Mouse (Mus musculus) spleen, adult 2 months (tissue): ENCODE data around the gene Dnah6.

Experiments
- CTCF ChIP-seq: fragments of 200-500 bp; IDR thresholded peaks from 2 replicates; pipeline ENCODE4 v1.5.1; 2011; ENCODE audit warnings: mild to moderate bottlenecking, inconsistent platforms; ENCODE audit not compliant: insufficient read depth, insufficient read length, insufficient replicate concordance; ENCODE audit errors: extremely low read depth
- POLR2A ChIP-seq: fragments of 200-500 bp; IDR thresholded peaks from 2 replicates; pipeline ENCODE4 v1.6.1; 2011; ENCODE audit warnings: low read depth, low read length, inconsistent platforms

- TF ChIP-seq POLR2A (no peak), CTCF (no peak)
These were observed 166.1 kb downstream of the Dnah6 start for GRCm38 (mm10) chr6:73055347-73055746.
